Mouse (Mus musculus) embryonic fibroblast, embryonic 13.5 days (primary cell): ENCODE results near the gene Nkapl.

Source experiments
- CTCF ChIP-seq: IDR thresholded peaks from 2 replicates; pipeline ENCODE4 v1.5.1; 2011; ENCODE audit warnings: mild to moderate bottlenecking, control low read depth, low read length, moderate library complexity, borderline replicate concordance; ENCODE audit not compliant: insufficient read depth
- POLR2A ChIP-seq: IDR thresholded peaks from 2 replicates; pipeline ENCODE4 v1.6.1; 2011; ENCODE audit warnings: low read depth, mild to moderate bottlenecking, control low read depth, low read length, moderate library complexity

DNA sequence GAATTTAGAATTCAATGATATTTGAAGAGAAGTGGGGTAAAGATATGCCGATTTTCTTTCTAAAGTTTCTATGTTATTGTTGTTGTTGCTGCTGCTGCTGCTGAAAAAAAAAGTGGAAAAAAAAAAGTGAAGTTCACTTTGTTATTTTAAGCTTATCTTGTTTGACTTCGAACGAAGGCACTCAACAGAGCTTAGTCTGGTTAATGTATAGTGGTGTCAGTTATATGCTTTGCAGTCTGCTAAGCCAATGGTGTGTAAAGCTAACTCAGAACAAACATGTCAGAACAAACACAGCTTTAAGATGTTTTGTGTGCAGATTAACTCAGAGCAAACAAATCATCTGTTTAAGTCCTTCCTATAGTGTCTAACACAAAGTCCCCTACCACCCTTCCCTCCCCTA, 14.2 kb downstream of the Nkapl start:
- TF ChIP-seq CTCF (no peak), POLR2A (no peak)
